Mouse (Mus musculus) limb, embryonic 12.5 days (tissue): Measurements from ENCODE around the gene Slc1a6. TPM values are rescaled to one million over a fixed set of nuclear protein-coding genes. Genes with fewer than 3 reads are reported as not detected.
A peak's percentile ranks its signal among the peaks of the same experiment; 100 is the strongest.

Experiments used
- ATAC-seq: fragments of 200-750 bp; cut with Nextera tagmentation; 2 replicates; pipeline ENCODE4 v1.8.0; 2017; ENCODE audit warnings: low read depth, moderate TSS enrichment; ENCODE audit not compliant: insufficient number of reproducible peaks, insufficient read depth, low FRiP score, low TSS enrichment
- H3K27ac ChIP-seq: fragments of 300-500 bp; sonication (generic); 2 replicates; pipeline ENCODE4 v1.5.1; 2016; ENCODE audit warnings: mild to moderate bottlenecking, moderate library complexity
- H3K27me3 ChIP-seq: fragments of 300-500 bp; sonication (generic); 2 replicates; pipeline ENCODE4 v1.6.1; 2016; ENCODE audit warnings: mild to moderate bottlenecking, moderate library complexity
- H3K36me3 ChIP-seq: fragments of 300-500 bp; sonication (generic); 2 replicates; pipeline ENCODE4 v1.6.1; 2016; ENCODE audit warnings: mild to moderate bottlenecking, moderate library complexity
- H3K4me1 ChIP-seq: fragments of 300-500 bp; sonication (generic); replicated peaks from 2 replicates; pipeline ENCODE4 v1.6.1; 2016
- H3K4me2 ChIP-seq: fragments of 300-500 bp; sonication (generic); 2 replicates; pipeline ENCODE4 v1.6.1; 2016; ENCODE audit warnings: mild to moderate bottlenecking, moderate library complexity
- H3K4me3 ChIP-seq: fragments of 300-500 bp; sonication (generic); replicated peaks from 2 replicates; pipeline ENCODE4 v1.5.1; 2016; ENCODE audit warnings: mild to moderate bottlenecking
- H3K9ac ChIP-seq: fragments of 300-500 bp; sonication (generic); replicated peaks from 2 replicates; pipeline ENCODE4 v1.6.1; 2016; ENCODE audit warnings: mild to moderate bottlenecking, moderate library complexity
- H3K9me3 ChIP-seq: fragments of 300-500 bp; sonication (generic); 2 replicates; pipeline ENCODE4 v1.6.1; 2016; ENCODE audit warnings: mild to moderate bottlenecking, moderate library complexity
- WGBS: fragments of 180-500 bp; shearing (Covaris S2); methylation state at CpG from one replicate; pipeline ENCODE4 v1.1.7; 2016; 5-methylcytosine and 5-hydroxymethylcytosine counted together
- polyA plus RNA-seq: library from polyadenylated mRNA; unstranded; fragments of >200 nt; fragmentation: Nextera tagmentation; extraction: Ambion mirVana; gene quantifications from 2 replicates; pipeline ENCODE4 v1.2.1, GENCODE M21; 2016

The Slc1a6 gene
- polyA plus RNA-seq = 1.2 and 1.5 TPM in 2 replicates

DNA sequence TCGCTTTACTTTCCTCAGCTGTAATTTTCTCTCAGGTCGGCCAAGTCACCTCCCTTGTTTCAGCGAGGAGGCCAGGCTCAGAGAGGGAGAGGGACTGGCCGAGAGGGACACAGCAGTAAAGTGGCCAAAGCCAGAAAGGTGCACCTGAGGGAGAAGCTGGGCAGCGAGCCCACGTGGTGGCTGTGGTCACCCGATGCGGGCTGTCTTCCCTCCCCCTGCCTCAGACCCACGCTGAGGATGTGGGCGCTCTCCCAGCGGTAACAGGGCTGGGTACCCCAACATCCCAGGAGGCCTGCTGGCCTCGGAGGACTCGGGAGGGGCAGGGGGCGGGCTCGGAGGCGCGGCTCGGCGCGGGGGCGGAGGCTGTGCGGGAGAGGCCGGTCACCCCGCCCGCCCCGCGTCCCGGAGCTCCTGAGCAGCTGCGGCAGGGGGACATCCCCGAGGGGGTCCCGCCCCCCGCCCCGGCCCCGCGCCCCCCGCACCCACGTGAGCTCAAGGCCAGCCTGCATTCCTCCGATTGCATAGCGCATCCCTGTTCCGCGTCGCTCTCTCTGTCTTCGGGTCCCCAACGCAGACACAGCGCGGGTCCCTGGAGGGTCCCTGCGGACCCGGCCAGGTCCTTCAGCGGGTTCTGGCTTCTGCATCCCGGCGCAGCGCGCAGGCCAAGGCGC is at the start of gene Slc1a6:
Slc1a6 (plus strand) TSS at position 516 of the 671 bp plus-strand sequence.
- H3K27me3 ChIP-seq = peaks cover 17% of the 10 kb centered on the region
- H3K4me1 ChIP-seq = peaks cover 6% of the 10 kb centered on the region; the same call in 1 of the 2 replicates
- 2% methylated on average over 54 of the region's 54 CpGs for WGBS
- peak within 1 kb of the TSS; percentile 71 for H3K9ac ChIP-seq
- H3K9me3 ChIP-seq = no peaks in the 10 kb centered on the region
- no peak within 1 kb of the TSS for H3K27ac ChIP-seq
- H3K36me3 ChIP-seq = no peaks in the 10 kb centered on the region
- peak within 1 kb of the TSS; percentile 99 for H3K4me2 ChIP-seq
- peak within 1 kb of the TSS; percentile 64 for H3K4me3 ChIP-seq
- peak; percentile 78; the same call in 1 of the 2 replicates for ATAC-seq

DNA sequence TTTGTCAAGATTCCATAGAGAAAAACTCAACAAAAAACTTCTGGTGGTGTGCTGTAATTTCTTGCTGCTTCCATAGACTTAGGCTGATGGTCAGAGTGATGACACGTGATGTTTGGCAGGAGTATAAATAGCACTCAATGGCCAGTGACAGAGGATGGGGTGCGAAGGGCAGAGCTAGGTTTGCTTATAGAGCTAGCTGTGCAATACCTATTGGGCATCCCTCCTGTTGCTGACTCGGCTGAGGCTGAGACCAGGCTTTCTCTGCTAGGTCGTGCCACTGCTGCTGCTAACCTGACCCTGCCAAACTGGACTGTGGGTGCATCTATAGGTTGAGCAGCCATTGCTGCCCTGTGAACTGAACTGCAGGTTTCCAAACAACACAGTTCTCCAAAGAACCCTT is 40.5 kb upstream of the Slc1a6 start:
- Histone ChIP-seq H3K4me2 (no peak overlapping the region), H3K4me3 (no peak overlapping the region), H3K4me1 (no peaks in the 10 kb centered on the region), H3K27me3 (no peaks in the 10 kb centered on the region), H3K9ac (no peak overlapping the region), H3K36me3 (no peaks in the 10 kb centered on the region), H3K9me3 (0 out of 2 replicates have a peak, but pooled peaks cover 4% of the 10 kb centered on the region), H3K27ac (no peak overlapping the region)
- no peak for ATAC-seq
- WGBS = 84% methylated on average over 4 of the region's 4 CpGs

GRCm38 (mm10) chr10:78743721-78744120 is 36.6 kb upstream of the Slc1a6 start:
- ATAC-seq = no peak
- H3K27ac ChIP-seq = no peak overlapping the region
- H3K9ac ChIP-seq = no peak overlapping the region
- H3K4me1 ChIP-seq = peaks cover 13% of the 10 kb centered on the region
- H3K9me3 ChIP-seq = no peaks in the 10 kb centered on the region
- H3K27me3 ChIP-seq = peaks cover 8% of the 10 kb centered on the region
- H3K4me2 ChIP-seq = no peak overlapping the region
- no peaks in the 10 kb centered on the region for H3K36me3 ChIP-seq
- no peak overlapping the region for H3K4me3 ChIP-seq

GRCm38 (mm10) chr10:78745453-78746232 is 34.7 kb upstream of the Slc1a6 start:
- H3K4me2 ChIP-seq = no peak overlapping the region
- no peaks in the 10 kb centered on the region for H3K36me3 ChIP-seq
- peaks cover 13% of the 10 kb centered on the region for H3K4me1 ChIP-seq
- ATAC-seq = no peak
- 28% methylated on average over 4 of the region's 4 CpGs for WGBS
- H3K4me3 ChIP-seq = no peak overlapping the region
- H3K27me3 ChIP-seq = peaks cover 12% of the 10 kb centered on the region
- no peak overlapping the region for H3K9ac ChIP-seq
- no peak overlapping the region for H3K27ac ChIP-seq
- H3K9me3 ChIP-seq = no peaks in the 10 kb centered on the region

DNA sequence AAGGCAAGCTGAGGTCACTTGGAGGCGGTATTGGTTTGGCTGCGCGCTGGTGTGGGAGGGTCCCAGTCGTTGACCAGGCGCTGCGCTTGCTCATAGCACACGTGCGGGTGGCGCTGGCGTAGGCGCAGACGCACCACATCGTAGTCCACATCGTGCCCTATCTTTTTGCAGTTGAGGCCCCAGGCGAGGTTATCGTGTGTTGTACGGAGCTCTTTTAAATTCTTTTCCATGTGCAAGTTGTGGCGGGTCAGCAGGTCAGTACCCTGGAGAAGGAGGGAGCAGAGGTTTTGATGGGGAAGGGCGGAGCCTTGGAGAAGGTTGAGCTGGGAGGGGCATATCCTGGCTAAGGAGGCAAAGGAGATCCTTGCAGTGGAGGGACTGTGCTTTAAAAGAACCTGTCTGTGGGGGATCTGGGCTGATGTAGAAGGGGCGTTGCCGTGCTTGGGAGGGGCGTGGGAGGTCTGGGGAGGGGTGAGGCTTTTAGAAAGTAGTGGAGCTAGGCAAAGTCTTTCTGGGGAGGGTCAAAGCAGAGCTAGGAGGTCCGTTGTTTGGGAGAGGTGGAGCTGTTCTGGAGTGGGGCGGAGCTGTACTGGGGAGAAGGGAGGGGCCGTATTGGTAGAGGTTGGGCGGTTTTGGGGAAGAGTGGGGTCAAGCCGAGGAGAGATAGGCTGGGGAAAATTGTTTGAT is 33.1 kb upstream of the Slc1a6 start:
- Histone ChIP-seq H3K9ac (0 out of 2 replicates have a peak overlapping the region, but pooled peaks have one; percentile 40), H3K4me3 (peak overlapping the region; percentile 32), H3K4me2 (peak overlapping the region; percentile 65), H3K4me1 (peaks cover 16% of the 10 kb centered on the region), H3K27me3 (peaks cover 18% of the 10 kb centered on the region), H3K36me3 (no peaks in the 10 kb centered on the region), H3K9me3 (no peaks in the 10 kb centered on the region), H3K27ac (0 out of 2 replicates have a peak overlapping the region, but pooled peaks have one; percentile 13)
- 1% methylated on average over 27 of the region's 27 CpGs for WGBS
- peak; percentile 63 for ATAC-seq

- 81% methylated on average over 13 of the region's 13 CpGs for WGBS
- Histone ChIP-seq H3K27me3 (peaks cover 18% of the 10 kb centered on the region), H3K9me3 (no peaks in the 10 kb centered on the region), H3K27ac (no peak overlapping the region), H3K4me3 (no peak overlapping the region), H3K9ac (no peak overlapping the region), H3K4me1 (peaks cover 17% of the 10 kb centered on the region), H3K36me3 (no peaks in the 10 kb centered on the region), H3K4me2 (peak overlapping the region; percentile 65)
- no peak for ATAC-seq
These were observed 32.1 kb upstream of the Slc1a6 start for GRCm38 (mm10) chr10:78748161-78748560.

DNA sequence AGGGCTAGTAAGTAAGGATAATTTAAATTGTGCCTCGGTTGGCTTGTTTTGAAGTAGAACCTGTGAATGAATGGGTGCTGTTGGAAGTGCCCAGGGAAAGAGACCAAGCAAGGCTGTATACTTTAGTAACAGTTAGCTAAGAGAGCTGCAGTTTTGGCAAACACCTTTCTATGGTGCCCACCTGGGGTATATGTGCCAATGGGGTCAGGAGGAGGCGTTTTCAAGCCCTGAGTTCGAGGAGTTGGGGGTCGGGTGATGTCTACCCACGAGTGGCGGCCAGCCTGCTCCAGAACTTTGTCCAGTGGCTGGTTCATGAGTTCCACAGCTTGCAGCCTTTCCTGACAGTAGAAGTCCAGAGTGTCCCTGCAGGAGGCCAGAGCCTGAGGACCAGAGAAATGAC is 31.4 kb upstream of the Slc1a6 start:
- no peak overlapping the region for H3K9ac ChIP-seq
- 92% methylated on average over 6 of the region's 6 CpGs for WGBS
- H3K4me2 ChIP-seq = no peak overlapping the region
- no peaks in the 10 kb centered on the region for H3K9me3 ChIP-seq
- no peaks in the 10 kb centered on the region for H3K36me3 ChIP-seq
- H3K4me1 ChIP-seq = peaks cover 17% of the 10 kb centered on the region
- ATAC-seq = no peak
- no peak overlapping the region for H3K4me3 ChIP-seq
- no peak overlapping the region for H3K27ac ChIP-seq
- H3K27me3 ChIP-seq = peaks cover 18% of the 10 kb centered on the region

DNA sequence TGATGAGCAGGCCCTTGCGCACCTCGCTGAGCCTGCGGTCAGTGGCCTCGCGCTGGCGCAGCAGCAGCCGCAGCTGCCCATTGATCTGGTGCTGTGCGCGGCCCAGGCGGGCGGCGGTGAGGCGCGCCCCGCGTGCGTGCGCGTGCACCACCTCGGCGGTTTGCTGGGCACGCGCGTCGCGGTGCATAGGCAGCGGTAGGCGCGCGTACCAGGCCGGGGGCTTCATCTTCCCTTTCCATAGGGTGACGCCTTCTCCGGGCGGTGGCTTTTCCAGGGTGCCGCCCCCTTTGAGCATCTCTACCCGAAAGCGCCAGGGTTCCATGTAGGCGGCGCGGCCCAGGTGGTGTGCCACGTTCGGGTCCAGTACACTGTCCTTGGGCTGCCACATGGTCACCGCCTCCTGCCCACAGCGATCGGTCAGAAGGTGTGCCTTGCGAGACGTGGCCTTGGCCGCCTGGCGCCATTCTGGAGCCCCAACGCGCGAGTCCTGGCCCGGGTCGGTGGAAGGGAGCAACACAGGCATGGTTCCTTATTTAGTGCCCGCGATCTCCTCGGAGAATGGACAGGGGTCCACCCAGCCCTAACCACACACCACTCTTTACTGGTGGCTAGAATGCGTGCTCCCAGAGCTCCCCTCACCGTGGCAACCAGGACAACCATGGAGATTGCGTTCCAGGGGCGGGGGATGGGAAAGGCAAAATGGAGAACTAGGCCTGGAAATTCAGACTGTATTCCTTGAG is 27.7 kb upstream of the Slc1a6 start, which contains the start of gene Ccdc105:
Ccdc105 (minus strand) TSS at position 614 of the 740 bp plus-strand sequence.
- no peaks in the 10 kb centered on the region for H3K9me3 ChIP-seq
- peak within 1 kb of the TSS; percentile 79 for H3K4me2 ChIP-seq
- ATAC-seq = peak; percentile 92
- peak within 1 kb of the TSS; percentile 67 for H3K9ac ChIP-seq
- 1% methylated on average over 61 of the region's 61 CpGs for WGBS
- H3K36me3 ChIP-seq = no peaks in the 10 kb centered on the region
- H3K4me1 ChIP-seq = peaks cover 5% of the 10 kb centered on the region
- peak within 1 kb of the TSS; percentile 83 for H3K27ac ChIP-seq
- H3K4me3 ChIP-seq = peak within 1 kb of the TSS; percentile 56
- H3K27me3 ChIP-seq = peaks cover 18% of the 10 kb centered on the region

- Histone ChIP-seq H3K9ac (no peak overlapping the region), H3K27me3 (0 out of 2 replicates have a peak, but pooled peaks cover 7% of the 10 kb centered on the region), H3K36me3 (no peaks in the 10 kb centered on the region), H3K4me3 (no peak overlapping the region), H3K4me2 (no peak overlapping the region), H3K27ac (no peak overlapping the region), H3K4me1 (peaks cover 3% of the 10 kb centered on the region; the same call in 1 of the 2 replicates), H3K9me3 (no peaks in the 10 kb centered on the region)
- 40% methylated on average over 6 of the region's 6 CpGs for WGBS
- no peak for ATAC-seq
These were observed 24.3 kb upstream of the Slc1a6 start for GRCm38 (mm10) chr10:78756021-78756420.

GRCm38 (mm10) chr10:78765570-78765969 is 14.7 kb upstream of the Slc1a6 start:
- Histone ChIP-seq H3K4me1 (no peaks in the 10 kb centered on the region), H3K4me3 (no peak overlapping the region), H3K36me3 (no peaks in the 10 kb centered on the region), H3K27ac (no peak overlapping the region), H3K27me3 (no peaks in the 10 kb centered on the region), H3K9ac (no peak overlapping the region), H3K9me3 (peaks cover 8% of the 10 kb centered on the region; the same call in 1 of the 2 replicates), H3K4me2 (no peak overlapping the region)
- ATAC-seq = no peak
- 81% methylated on average over 1 of the region's 1 CpGs for WGBS
